Mouse (Mus musculus): ENCODE data around the gene Sh3rf1.

- TF ChIP-seq CTCF (IDR thresholded peaks at IDR 0.05; ENCODE audit: low read depth) (no peak), EP300 (optimal IDR thresholded peaks at IDR 0.05) (no peak)
These were observed 138.7 kb downstream of the Sh3rf1 start for GRCm38 (mm10) chr8:61362301-61362913.
